Mouse (Mus musculus) frontal cortex, adult 2 months (tissue): ENCODE data around the gene Kdm4b. TPM values are rescaled to one million over a fixed set of nuclear protein-coding genes. Genes with fewer than 3 reads are reported as not detected.

ENCODE experiments used
- DNase-seq, 2 experiments: peaks; one replicate each; pipeline ENCODE4 v3.0.0; 2022; ENCODE audit warnings: low spot score in 1 of 2; ENCODE audit errors: extremely low spot score in 1 of 2
- polyA plus RNA-seq: library from polyadenylated mRNA; depleted of rRNA; stranded (reverse); fragments of >200 nt; gene quantifications from 2 replicates; pipeline ENCODE4 v1.2.3, GENCODE M21; 2012; rRNA removed

The Kdm4b gene
- polyA plus RNA-seq, 1 experiment = 49.9 TPM

DNA sequence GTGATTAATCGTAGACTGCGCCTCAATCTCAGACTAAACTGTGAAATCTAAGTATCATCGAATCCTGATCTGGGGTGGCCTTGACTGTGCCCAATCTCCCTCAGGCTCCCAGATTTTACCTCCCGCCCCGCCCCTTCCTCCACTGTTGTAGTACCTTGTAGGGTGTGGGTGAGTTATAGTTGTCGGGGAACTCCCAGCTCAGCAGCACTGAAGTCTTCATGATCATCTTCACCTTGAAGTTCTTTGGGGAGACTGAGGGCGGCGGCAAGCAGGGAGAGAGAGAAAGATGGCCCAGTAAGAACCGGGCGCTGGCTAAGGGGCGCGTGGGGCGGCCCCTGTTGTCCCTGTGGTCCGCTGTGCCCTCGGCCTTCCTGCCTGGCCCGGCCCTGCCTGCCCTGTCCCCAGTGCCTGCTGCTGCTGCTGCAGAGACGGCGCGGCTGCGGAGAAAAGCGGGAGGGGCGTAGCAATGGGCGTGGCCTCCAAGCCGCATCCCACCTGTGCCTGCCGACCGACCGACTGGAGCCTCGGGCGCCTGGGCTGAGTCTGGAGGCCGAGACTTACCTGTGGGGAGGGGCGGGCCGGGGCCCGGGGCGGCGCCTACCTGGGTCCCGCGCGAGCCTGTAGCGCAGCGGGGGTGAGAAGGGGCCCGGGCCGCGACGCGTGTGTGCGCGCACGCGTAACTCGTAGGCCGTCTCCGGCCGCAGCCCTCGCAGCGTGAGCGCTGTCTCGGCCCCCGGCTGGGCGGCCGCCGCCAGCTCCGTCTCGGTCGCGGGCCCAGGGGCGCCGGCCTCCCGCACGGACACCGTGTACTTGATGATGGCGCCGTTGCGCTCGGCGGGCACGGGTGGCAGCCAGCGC is 99.1 kb downstream of the Kdm4b start:
- no peak for DNase-seq

DNA sequence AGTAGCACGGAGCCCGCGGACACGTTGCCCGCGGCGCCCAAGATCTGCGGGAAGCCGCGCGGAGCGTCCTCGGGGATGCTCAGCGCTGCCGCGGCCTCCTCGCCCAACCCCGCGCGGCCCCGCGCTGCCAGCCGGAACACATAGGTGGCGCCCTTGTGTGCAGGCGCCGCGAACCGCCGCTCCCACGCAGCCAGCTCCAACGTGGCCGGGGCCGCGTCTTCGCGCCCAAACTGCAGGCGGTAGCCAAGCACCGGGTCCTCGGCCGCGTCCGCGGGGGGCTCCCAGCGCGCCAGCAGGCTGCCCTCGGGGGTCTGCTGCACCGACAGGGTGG is 99.7 kb downstream of the Kdm4b start:
- peak in 1 of 2 experiments; percentile 81 for DNase-seq

GRCm38 (mm10) chr17:56425941-56426340 is 100.1 kb downstream of the Kdm4b start:
- DNase-seq = no peak

DNA sequence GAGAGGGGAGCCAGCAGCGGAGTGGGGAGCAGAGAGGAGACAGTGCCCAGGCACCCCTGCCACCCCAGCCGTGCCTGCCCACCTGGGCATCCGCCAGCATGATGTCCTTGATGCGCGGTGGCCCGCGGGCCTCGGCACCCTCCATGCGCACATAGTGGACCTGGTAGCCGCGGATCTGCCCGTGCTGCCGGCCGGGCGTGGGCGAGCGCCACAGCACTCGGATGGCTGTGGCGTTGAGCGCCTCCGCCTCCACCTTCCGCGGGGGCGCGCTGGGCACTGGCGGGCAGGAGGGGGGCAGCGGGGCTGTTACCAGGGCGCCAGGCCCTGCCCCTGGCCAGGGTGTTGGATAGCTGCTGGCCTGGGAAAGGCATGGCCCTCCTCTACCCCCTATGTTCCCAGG is 102.0 kb downstream of the Kdm4b start:
- DNase-seq = no peak

DNA sequence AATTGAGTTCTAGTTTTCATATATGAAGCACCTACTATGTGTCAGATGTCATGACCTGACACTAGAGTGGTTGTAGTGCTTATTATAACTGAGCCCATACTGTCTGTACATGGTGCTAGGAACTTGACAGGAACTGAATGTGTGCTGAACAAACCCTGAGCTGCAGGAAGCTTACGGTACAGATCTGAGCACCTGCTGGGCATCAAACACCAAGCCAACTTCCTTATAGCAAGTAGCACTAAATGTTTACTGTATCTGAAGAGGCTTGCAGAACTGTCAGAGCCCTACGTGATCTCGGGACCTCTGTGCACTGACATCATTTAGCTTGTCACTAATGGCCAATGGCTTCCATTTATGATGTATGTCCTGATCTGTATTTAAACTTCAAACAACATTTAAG is 105.7 kb downstream of the Kdm4b start:
- no peak for DNase-seq

- DNase-seq = no peak
Measured at GRCm38 (mm10) chr17:56439731-56440460, 114.0 kb downstream of the Kdm4b start.

GRCm38 (mm10) chr17:56442316-56442715 is 116.5 kb downstream of the Kdm4b start:
- no peak for DNase-seq

- DNase-seq = no peak
Measured at GRCm38 (mm10) chr17:56443341-56443795, 117.5 kb downstream of the Kdm4b start.

DNA sequence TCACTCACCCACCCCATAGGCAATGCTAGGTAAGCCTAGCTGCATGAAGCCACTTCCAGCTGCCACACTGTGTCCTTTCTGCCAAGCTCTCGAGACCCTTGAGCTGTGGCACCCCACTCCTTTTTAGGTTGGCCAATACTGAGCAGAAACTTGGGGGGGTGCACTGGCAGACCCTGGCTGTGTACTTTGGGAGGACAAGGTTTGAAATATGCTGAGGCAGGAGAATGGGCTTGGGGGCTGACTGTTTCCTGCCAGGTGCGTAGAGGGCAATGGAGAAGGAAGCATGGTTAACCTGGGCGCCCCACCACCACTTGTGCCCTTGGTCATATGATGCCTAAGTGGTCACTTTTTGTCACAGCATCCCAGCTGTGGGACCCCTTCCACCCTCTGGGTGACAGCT is 118.9 kb downstream of the Kdm4b start:
- DNase-seq = no peak

DNA sequence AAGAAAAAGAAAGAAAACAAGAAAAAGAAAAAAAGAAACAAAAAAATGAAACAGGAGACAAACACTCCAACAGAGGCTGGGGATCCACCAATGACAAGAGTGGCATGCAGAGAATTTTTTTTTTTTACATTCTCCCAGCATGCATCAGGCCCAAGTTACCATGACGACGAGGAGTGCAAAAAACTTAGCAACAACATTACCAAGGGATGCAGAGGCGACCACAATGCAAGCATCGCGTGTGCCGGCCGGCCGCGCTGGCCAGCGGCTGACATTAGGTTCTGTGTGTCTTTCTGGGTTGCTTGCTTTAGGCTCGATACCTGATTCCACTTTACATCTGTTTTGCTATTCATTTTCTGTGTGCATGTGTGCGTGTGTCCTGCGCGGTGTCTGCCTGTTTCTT is 119.5 kb downstream of the Kdm4b start:
- peak in 1 of 2 experiments; percentile 81 for DNase-seq

- no peak for DNase-seq
Measured at GRCm38 (mm10) chr17:56447716-56448115, 121.9 kb downstream of the Kdm4b start.

Other genes starting within 250 kb of the Kdm4b start
- gene Hdgfl2, start 246.4 kb upstream of the Kdm4b start, polyA plus RNA-seq = 129 and 145 TPM in 2 replicates
- 0.36 and 0.56 TPM in 2 replicates for gene Plin4, start 216.3 kb upstream of the Kdm4b start, polyA plus RNA-seq
- gene Plin5, start 208.5 kb upstream of the Kdm4b start, polyA plus RNA-seq = 0.19 and 0.38 TPM in 2 replicates
- 1.9 and 3.4 TPM in 2 replicates for gene Lrg1, start 204.1 kb upstream of the Kdm4b start, polyA plus RNA-seq
- gene Sema6b, start 185.7 kb upstream of the Kdm4b start, polyA plus RNA-seq = 89.0 and 95.5 TPM in 2 replicates
- gene Tnfaip8l1, start 163.6 kb upstream of the Kdm4b start, polyA plus RNA-seq = 6.6 TPM in 2 replicates
- gene Mydgf, start 142.1 kb upstream of the Kdm4b start, polyA plus RNA-seq = 43.1 and 43.8 TPM in 2 replicates
- 49.7 and 52.4 TPM in 2 replicates for gene Dpp9, start 107.2 kb upstream of the Kdm4b start, polyA plus RNA-seq
- 23.7 and 24.1 TPM in 2 replicates for gene Fem1a, start 69.3 kb upstream of the Kdm4b start, polyA plus RNA-seq
- gene Ticam1, start 49.3 kb upstream of the Kdm4b start, polyA plus RNA-seq = 4.5 and 5.0 TPM in 2 replicates
- gene Plin3, start 33.2 kb upstream of the Kdm4b start, polyA plus RNA-seq = 10.8 and 11.2 TPM in 2 replicates
- not detected in 2 replicates for gene Arrdc5, start 25.8 kb upstream of the Kdm4b start, polyA plus RNA-seq
- gene Uhrf1, start 22.7 kb upstream of the Kdm4b start, polyA plus RNA-seq = 1.8 and 2.1 TPM in 2 replicates
- gene Ptprs, start 150.4 kb downstream of the Kdm4b start, polyA plus RNA-seq = 622 and 690 TPM in 2 replicates
- gene Znrf4, start 186.4 kb downstream of the Kdm4b start, polyA plus RNA-seq = not detected in 2 replicates
- gene Gm20219, start 228.3 kb downstream of the Kdm4b start, polyA plus RNA-seq = 3.1 and 3.7 TPM in 2 replicates